Mouse (Mus musculus): ENCODE results near the gene Auts2. TPM values are rescaled to one million over a fixed set of nuclear protein-coding genes. Genes with fewer than 3 reads are reported as not detected.

Auts2 gene
- polyA plus RNA-seq, 1 experiment = 39.0 TPM

GRCm38 (mm10) chr5:131524900-131525465, 1018.2 kb downstream of the Auts2 start:
- no peak overlapping the region for H3K27ac ChIP-seq (ENCODE audit: insufficient read depth, low read length)
- 92% methylated on average over 12 of the region's 12 CpGs for WGBS
- no peaks in the 10 kb centered on the region for H3K27me3 ChIP-seq (ENCODE audit: control insufficient read depth, insufficient read depth, low read length)
- H3K4me1 ChIP-seq (ENCODE audit: control insufficient read depth, insufficient read depth, low read length) = no peaks in the 10 kb centered on the region; the same call in 1 of the 2 replicates
- TF ChIP-seq POLR2A (IDR thresholded peaks at IDR 0.05; ENCODE audit: borderline replicate concordance, insufficient read depth, low read length) (no peak), CTCF (IDR thresholded peaks at IDR 0.05; ENCODE audit: borderline replicate concordance, insufficient read depth, low read depth, low read length) (no peak)
- no peak for DNase-seq
- H3K4me3 ChIP-seq (replicated peaks; ENCODE audit: insufficient read depth, low read depth, low read length) = no peak overlapping the region

DNA sequence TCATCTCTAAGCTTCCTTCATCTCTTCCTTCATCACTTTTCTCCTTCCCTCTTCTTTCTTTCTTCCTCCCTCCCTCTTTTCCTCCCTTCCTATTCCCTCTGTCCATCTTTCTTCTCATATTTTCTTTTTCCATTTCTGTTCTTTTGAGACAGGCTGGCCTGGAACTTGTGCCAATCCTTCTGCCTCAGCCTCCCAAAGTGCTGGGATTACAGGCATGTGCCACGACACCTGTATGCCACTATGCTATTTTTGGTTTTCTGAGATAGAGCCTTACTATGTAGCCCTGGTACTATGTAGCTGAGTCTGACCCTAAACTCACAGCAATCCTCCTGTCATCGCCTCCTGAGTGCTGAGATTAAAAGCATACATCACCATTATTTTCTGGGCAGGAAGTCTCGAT, 1023.6 kb downstream of the Auts2 start:
- DNase-seq = no peak
- 97% methylated on average over 3 of the region's 3 CpGs for WGBS
- H3K27ac ChIP-seq (ENCODE audit: insufficient read depth, low read length) = no peak overlapping the region
- peaks cover 17% of the 10 kb centered on the region for H3K4me1 ChIP-seq (ENCODE audit: control insufficient read depth, insufficient read depth, low read length)
- H3K4me3 ChIP-seq (replicated peaks; ENCODE audit: insufficient read depth, low read depth, low read length) = no peak overlapping the region
- TF ChIP-seq CTCF (IDR thresholded peaks at IDR 0.05; ENCODE audit: borderline replicate concordance, insufficient read depth, low read depth, low read length) (no peak), POLR2A (IDR thresholded peaks at IDR 0.05; ENCODE audit: borderline replicate concordance, insufficient read depth, low read length) (no peak)
- no peaks in the 10 kb centered on the region for H3K27me3 ChIP-seq (ENCODE audit: control insufficient read depth, insufficient read depth, low read length)

GRCm38 (mm10) chr5:131517677-131518076, 1025.5 kb downstream of the Auts2 start:
- no peak overlapping the region for H3K27ac ChIP-seq (ENCODE audit: insufficient read depth, low read length)
- TF ChIP-seq CTCF (IDR thresholded peaks at IDR 0.05; ENCODE audit: borderline replicate concordance, insufficient read depth, low read depth, low read length) = no peak
- TF ChIP-seq POLR2A (IDR thresholded peaks at IDR 0.05; ENCODE audit: borderline replicate concordance, insufficient read depth, low read length) = no peak
- WGBS = 84% methylated on average over 4 of the region's 4 CpGs
- H3K27me3 ChIP-seq (ENCODE audit: control insufficient read depth, insufficient read depth, low read length) = no peaks in the 10 kb centered on the region
- H3K4me1 ChIP-seq (ENCODE audit: control insufficient read depth, insufficient read depth, low read length) = peaks cover 24% of the 10 kb centered on the region
- H3K4me3 ChIP-seq (replicated peaks; ENCODE audit: insufficient read depth, low read depth, low read length) = no peak overlapping the region
- no peak for DNase-seq

- WGBS = 33% methylated on average over 14 of the region's 14 CpGs
Measured at GRCm38 (mm10) chr5:131515707-131516407, 1027.3 kb downstream of the Auts2 start.

GRCm38 (mm10) chr5:131513753-131514152, 1029.4 kb downstream of the Auts2 start:
- peak in 1 of 2 experiments; percentile 24 for DNase-seq
- Histone ChIP-seq H3K4me1 (ENCODE audit: control insufficient read depth, insufficient read depth, low read length) (peaks cover 24% of the 10 kb centered on the region), H3K4me3 (replicated peaks; ENCODE audit: insufficient read depth, low read depth, low read length) (no peak overlapping the region), H3K27ac (ENCODE audit: insufficient read depth, low read length) (no peak overlapping the region), H3K27me3 (ENCODE audit: control insufficient read depth, insufficient read depth, low read length) (no peaks in the 10 kb centered on the region)
- WGBS = 30% methylated on average over 3 of the region's 3 CpGs
- TF ChIP-seq POLR2A (IDR thresholded peaks at IDR 0.05; ENCODE audit: borderline replicate concordance, insufficient read depth, low read length) = no peak
- no peak for TF ChIP-seq CTCF (IDR thresholded peaks at IDR 0.05; ENCODE audit: borderline replicate concordance, insufficient read depth, low read depth, low read length)

More at GRCm38 (mm10) chr5:131515707-131516407, 1027.3 kb downstream of the Auts2 start:
- no peaks in the 10 kb centered on the region for H3K27me3 ChIP-seq (ENCODE audit: control insufficient read depth, insufficient read depth, low read length)
- H3K4me1 ChIP-seq (ENCODE audit: control insufficient read depth, insufficient read depth, low read length) = peaks cover 24% of the 10 kb centered on the region
- DNase-seq = peak; percentile 87 to 95
- no peak overlapping the region for H3K4me3 ChIP-seq (replicated peaks; ENCODE audit: insufficient read depth, low read depth, low read length)
- TF ChIP-seq POLR2A (IDR thresholded peaks at IDR 0.05; ENCODE audit: borderline replicate concordance, insufficient read depth, low read length) = no peak
- TF ChIP-seq CTCF (IDR thresholded peaks at IDR 0.05; ENCODE audit: borderline replicate concordance, insufficient read depth, low read depth, low read length) = no peak
- H3K27ac ChIP-seq (ENCODE audit: insufficient read depth, low read length) = no peak overlapping the region

- no peak overlapping the region for H3K27ac ChIP-seq (ENCODE audit: insufficient read depth, low read length)
- peaks cover 22% of the 10 kb centered on the region for H3K4me1 ChIP-seq (ENCODE audit: control insufficient read depth, insufficient read depth, low read length)
- TF ChIP-seq CTCF (IDR thresholded peaks at IDR 0.05; ENCODE audit: borderline replicate concordance, insufficient read depth, low read depth, low read length) (no peak), POLR2A (IDR thresholded peaks at IDR 0.05; ENCODE audit: borderline replicate concordance, insufficient read depth, low read length) (no peak)
- no peak overlapping the region for H3K4me3 ChIP-seq (replicated peaks; ENCODE audit: insufficient read depth, low read depth, low read length)
- no peaks in the 10 kb centered on the region for H3K27me3 ChIP-seq (ENCODE audit: control insufficient read depth, insufficient read depth, low read length)
- 91% methylated on average over 10 of the region's 10 CpGs for WGBS
- DNase-seq = no peak
Measured at GRCm38 (mm10) chr5:131512617-131513016, 1030.5 kb downstream of the Auts2 start.

- H3K4me1 ChIP-seq (ENCODE audit: control insufficient read depth, insufficient read depth, low read length) = peaks cover 13% of the 10 kb centered on the region
- no peak overlapping the region for H3K27ac ChIP-seq (ENCODE audit: insufficient read depth, low read length)
- H3K4me3 ChIP-seq (replicated peaks; ENCODE audit: insufficient read depth, low read depth, low read length) = no peak overlapping the region
- no peak for TF ChIP-seq CTCF (IDR thresholded peaks at IDR 0.05; ENCODE audit: borderline replicate concordance, insufficient read depth, low read depth, low read length)
- TF ChIP-seq POLR2A (IDR thresholded peaks at IDR 0.05; ENCODE audit: borderline replicate concordance, insufficient read depth, low read length) = no peak
- DNase-seq = no peak
- WGBS = 96% methylated on average over 5 of the region's 5 CpGs
- H3K27me3 ChIP-seq (ENCODE audit: control insufficient read depth, insufficient read depth, low read length) = no peaks in the 10 kb centered on the region
Measured at GRCm38 (mm10) chr5:131510659-131511058, 1032.5 kb downstream of the Auts2 start.

DNA sequence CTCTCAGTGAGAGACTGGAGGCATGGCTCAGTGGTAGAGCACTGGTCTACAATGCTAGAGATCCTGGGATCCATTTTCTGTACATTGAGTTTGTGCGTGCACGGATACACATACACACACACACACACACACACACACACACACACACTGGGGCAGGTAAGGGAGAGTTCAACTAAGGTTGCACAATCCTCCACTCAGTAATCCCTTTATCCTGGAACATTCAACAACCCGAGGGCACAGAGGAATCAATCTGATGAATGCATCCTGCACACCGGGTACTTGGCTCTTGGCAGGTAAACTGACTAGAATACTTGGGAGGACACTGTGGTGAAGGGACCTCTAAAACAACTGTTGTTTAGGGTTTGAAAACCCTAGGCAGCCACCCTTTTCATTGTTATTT, 1033.8 kb downstream of the Auts2 start:
- H3K27ac ChIP-seq (ENCODE audit: insufficient read depth, low read length) = no peak overlapping the region
- no peak overlapping the region for H3K4me3 ChIP-seq (replicated peaks; ENCODE audit: insufficient read depth, low read depth, low read length)
- TF ChIP-seq POLR2A (IDR thresholded peaks at IDR 0.05; ENCODE audit: borderline replicate concordance, insufficient read depth, low read length) (no peak), CTCF (IDR thresholded peaks at IDR 0.05; ENCODE audit: borderline replicate concordance, insufficient read depth, low read depth, low read length) (no peak)
- no peak for DNase-seq
- peaks cover 7% of the 10 kb centered on the region for H3K4me1 ChIP-seq (ENCODE audit: control insufficient read depth, insufficient read depth, low read length)
- H3K27me3 ChIP-seq (ENCODE audit: control insufficient read depth, insufficient read depth, low read length) = no peaks in the 10 kb centered on the region
- WGBS = 90% methylated on average over 4 of the region's 4 CpGs

Measured in cerebellum, adult 2 months (tissue).